Mouse (Mus musculus) olfactory bulb, adult 2 months (tissue): ENCODE measurements around the gene Cx3cr1.

Source experiments
- CTCF ChIP-seq: fragments of 200-500 bp; IDR thresholded peaks from 2 replicates; pipeline ENCODE4 v1.5.1; 2012; ENCODE audit warnings: low read depth, mild to moderate bottlenecking, low read length, moderate library complexity; ENCODE audit not compliant: insufficient read depth
- POLR2A ChIP-seq: fragments of 200-500 bp; IDR thresholded peaks from 2 replicates; pipeline ENCODE4 v1.6.1; 2012; ENCODE audit warnings: mild to moderate bottlenecking, low read depth, low read length, moderate library complexity; ENCODE audit not compliant: insufficient read depth

GRCm38 (mm10) chr9:120029880-120030279 is 39.8 kb downstream of the Cx3cr1 start:
- TF ChIP-seq CTCF (no peak), POLR2A (no peak)
